Mouse (Mus musculus) spleen, adult 2 months (tissue): ENCODE data around the gene Cd33.

ENCODE experiments used
- CTCF ChIP-seq: fragments of 200-500 bp; IDR thresholded peaks from 2 replicates; pipeline ENCODE4 v1.5.1; 2011; ENCODE audit warnings: mild to moderate bottlenecking, inconsistent platforms; ENCODE audit not compliant: insufficient read depth, insufficient read length, insufficient replicate concordance; ENCODE audit errors: extremely low read depth
- POLR2A ChIP-seq: fragments of 200-500 bp; IDR thresholded peaks from 2 replicates; pipeline ENCODE4 v1.6.1; 2011; ENCODE audit warnings: low read depth, low read length, inconsistent platforms

DNA sequence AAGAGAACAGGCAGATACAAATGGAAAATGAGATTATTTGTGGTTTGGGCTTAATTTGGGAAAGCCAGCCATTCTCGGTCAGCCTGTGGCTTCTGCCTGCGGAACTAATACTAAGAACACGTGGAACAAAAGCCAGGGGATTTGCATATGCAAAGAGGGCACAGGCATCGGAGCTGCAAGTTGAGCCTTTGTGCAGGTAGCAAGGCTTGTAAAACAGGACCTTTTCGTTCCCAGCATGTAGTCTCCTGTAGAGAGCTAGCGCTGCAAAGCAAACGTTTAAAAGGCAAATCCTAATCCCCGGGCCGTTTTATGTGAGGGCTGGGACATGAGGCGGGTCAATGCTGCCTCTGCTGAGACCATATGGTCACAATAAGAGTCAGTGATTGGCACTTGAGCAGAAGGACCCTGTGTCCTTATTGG is 18.4 kb upstream of the Cd33 start:
- TF ChIP-seq CTCF (no peak), POLR2A (no peak)
